23 mouse cellular contexts compared by ENCODE assay signal in genomic region chr9:84913321-84913720, GRCm38 (mm10).
DNase-seq lines count a peak whose midpoint lies in the region; ATAC-seq and TF ChIP-seq lines count a peak whose summit lies in the region.
"Had no signal": no experiment of that assay in that cellular context is flagged by ENCODE, and none has a peak within 500 bp of the region (broad histone marks: within the 10 kb centered on the region; RNA-seq: fewer than 3 reads in every experiment).

No protein-coding gene starts in this region.

- H3K36me3 ChIP-seq in lung, embryonic 14.5 days (ENCODE audit: insufficient read depth) = no peaks in the 10 kb centered on the region
- H3K36me3 ChIP-seq in lung, postnatal 0 days (ENCODE audit: insufficient read depth, low read length) = no peaks in the 10 kb centered on the region
- H3K36me3 ChIP-seq: G1E; intestine, embryonic 15.5 days; limb, embryonic 15.5 days; liver, embryonic 15.5 days; midbrain, embryonic 13.5 days; neural tube, embryonic 13.5 days had no signal

- no peaks in the 10 kb centered on the region for H3K27me3 ChIP-seq in lung, embryonic 14.5 days (ENCODE audit: insufficient read depth, low read length)
- no peaks in the 10 kb centered on the region for H3K27me3 ChIP-seq in lung, postnatal 0 days (replicated peaks; ENCODE audit: insufficient read depth, low read length)
- H3K27me3 ChIP-seq: forebrain, embryonic 13.5 days; intestine, embryonic 15.5 days; limb, embryonic 15.5 days; liver, embryonic 15.5 days; midbrain, embryonic 13.5 days; neural tube, embryonic 13.5 days had no signal

- no peak overlapping the region for H3K4me2 ChIP-seq in lung, embryonic 14.5 days
- H3K4me2 ChIP-seq in lung, postnatal 0 days (replicated peaks; ENCODE audit: low read depth, low read length) = no peak overlapping the region
- H3K4me2 ChIP-seq: forebrain, embryonic 13.5 days; heart, embryonic 11.5 days; hindbrain, embryonic 14.5 days; intestine, embryonic 15.5 days; limb, embryonic 15.5 days; liver, embryonic 15.5 days; midbrain, embryonic 13.5 days; neural tube, embryonic 13.5 days had no signal

- no peak for TF ChIP-seq CTCF in lung, embryonic 14.5 days (IDR thresholded peaks at IDR 0.05; ENCODE audit: low read depth)
- no peak for TF ChIP-seq CTCF in lung, postnatal 0 days (IDR thresholded peaks at IDR 0.05)
- TF ChIP-seq CTCF in layer of hippocampus, adult 2 months (conservative IDR thresholded peaks at IDR 0.05) = no peak

- no peak overlapping the region for H3K9ac ChIP-seq in lung, embryonic 14.5 days
- H3K9ac ChIP-seq in lung, postnatal 0 days (replicated peaks; ENCODE audit: low read depth) = no peak overlapping the region
- H3K9ac ChIP-seq: forebrain, embryonic 13.5 days; hindbrain, embryonic 14.5 days; intestine, embryonic 15.5 days; limb, embryonic 15.5 days; liver, embryonic 15.5 days; midbrain, embryonic 13.5 days; neural tube, embryonic 13.5 days had no signal

- no peak overlapping the region for H3K4me3 ChIP-seq in lung, embryonic 14.5 days (ENCODE audit: low read depth, low read length)
- H3K4me3 ChIP-seq in lung, postnatal 0 days (ENCODE audit: low read depth, low read length) = no peak overlapping the region
- H3K4me3 ChIP-seq in layer of hippocampus, adult 2 months = no peak overlapping the region
- H3K4me3 ChIP-seq: forebrain, embryonic 13.5 days; intestine, embryonic 15.5 days; limb, embryonic 15.5 days; liver, embryonic 15.5 days; midbrain, embryonic 13.5 days; neural tube, embryonic 13.5 days had no signal

- no peaks in the 10 kb centered on the region for H3K4me1 ChIP-seq in lung, embryonic 14.5 days (ENCODE audit: insufficient read depth)
- H3K4me1 ChIP-seq in lung, postnatal 0 days (ENCODE audit: insufficient read depth, low read depth, low read length) = no peaks in the 10 kb centered on the region
- H3K4me1 ChIP-seq: forebrain, embryonic 13.5 days; limb, embryonic 15.5 days; liver, embryonic 15.5 days; midbrain, embryonic 13.5 days; neural tube, embryonic 13.5 days had no signal

- 76% methylated on average over 1 of the region's 1 CpGs for WGBS in lung, embryonic 14.5 days
- WGBS in lung, postnatal 0 days = 86% methylated on average over 1 of the region's 1 CpGs

- no peak for ATAC-seq in lung, embryonic 14.5 days (ENCODE audit: insufficient read depth)
- no peak for ATAC-seq in lung, postnatal 0 days
- ATAC-seq: forebrain, embryonic 13.5 days; intestine, embryonic 15.5 days; midbrain, embryonic 13.5 days had no signal

- no peaks in the 10 kb centered on the region for H3K9me3 ChIP-seq in lung, embryonic 14.5 days (ENCODE audit: low read depth, low read length)
- H3K9me3 ChIP-seq in lung, postnatal 0 days (ENCODE audit: low read length) = no peaks in the 10 kb centered on the region
- H3K9me3 ChIP-seq: forebrain, embryonic 13.5 days; G1E; intestine, embryonic 15.5 days; liver, embryonic 15.5 days; midbrain, embryonic 13.5 days; neural tube, embryonic 13.5 days had no signal

- TF ChIP-seq EP300 in lung, postnatal 0 days (IDR thresholded peaks at IDR 0.05) = no peak

- peak; percentile 50 to 65 for DNase-seq in cerebellum, postnatal 10 days
- no peak for DNase-seq in cerebellum, postnatal 36 days
- DNase-seq in lung, embryonic 14.5 days = peak; percentile 17
- no peak for DNase-seq in lung, postnatal 0 days (ENCODE audit: low spot score)
- peak; percentile 49 to 68 for DNase-seq in layer of hippocampus, adult 2 months (ENCODE audit: low spot score in 2 of 2)
- DNase-seq in layer of hippocampus, postnatal 36 days = peak; percentile 37 to 41
- DNase-seq in thymus, postnatal 25 days = no peak
- DNase-seq in heart, adult 11 months = no peak
- DNase-seq: gastrocnemius, postnatal 36 days; heart, postnatal 14 days; kidney, adult 9 months; lung, postnatal 10 days; spleen, adult 18-20 months; thymus, postnatal 4 days had no signal

- H3K27ac ChIP-seq in lung, embryonic 14.5 days (ENCODE audit: low read depth) = no peak overlapping the region
- H3K27ac ChIP-seq in lung, postnatal 0 days (ENCODE audit: low read length) = no peak overlapping the region
- H3K27ac ChIP-seq in layer of hippocampus, adult 2 months = no peak overlapping the region
- H3K27ac ChIP-seq: forebrain, embryonic 13.5 days; hindbrain, embryonic 14.5 days; intestine, embryonic 15.5 days; limb, embryonic 15.5 days; liver, embryonic 15.5 days; midbrain, embryonic 13.5 days; neural tube, embryonic 13.5 days had no signal

Comparison
In these comparisons a context has a peak if more than half of its experiments do, and no peak if none do; other contexts are left out.
1. DNase-seq: peak in cerebellum, postnatal 10 days (2 of 2), lung, embryonic 14.5 days (single experiment), layer of hippocampus, adult 2 months (2 of 2) and layer of hippocampus, postnatal 36 days (2 of 2); none in cerebellum, postnatal 36 days (0 of 2), lung, postnatal 0 days (single experiment), thymus, postnatal 25 days (single experiment) and heart, adult 11 months (single experiment).